Mouse (Mus musculus) layer of hippocampus, adult 9-11 months (tissue): ENCODE measurements around the gene Olfr1061.
"Not testable (repeated sequence)": the region's sequence is repeated elsewhere in the genome, so short reads cannot be mapped to it uniquely, and the experiment has no call there.

ENCODE experiments used
- DNase-seq: peaks from one replicate; pipeline ENCODE4 v3.0.0; 2022

Olfr1061 gene

GRCm38 (mm10) chr2:86413950-86414349 lies at the start of gene Olfr1061:
Gene Olfr1061, minus strand, starts transcription at chr2:86414050.
- DNase-seq: no peak

GRCm38 (mm10) chr2:86460434-86460833 lies 46.6 kb upstream of the Olfr1061 start:
- no peak for DNase-seq

- DNase-seq: no peak
Measured at GRCm38 (mm10) chr2:86456169-86456568, 42.3 kb upstream of the Olfr1061 start, which contains the start of gene Olfr1066. Gene Olfr1066, minus strand, starts transcription at chr2:86456269.

- not testable (repeated sequence) for DNase-seq
Measured at GRCm38 (mm10) chr2:86450491-86450890, 36.6 kb upstream of the Olfr1061 start, which contains the start of gene Olfr1065. Gene Olfr1065, minus strand, starts transcription at chr2:86450591.

GRCm38 (mm10) chr2:86442101-86442500 lies 28.3 kb upstream of the Olfr1061 start:
- not testable (repeated sequence) for DNase-seq

GRCm38 (mm10) chr2:86428511-86428910 lies 14.7 kb upstream of the Olfr1061 start:
- DNase-seq: not testable (repeated sequence)

- DNase-seq: not testable (repeated sequence)
Measured at GRCm38 (mm10) chr2:86426649-86427048, 12.8 kb upstream of the Olfr1061 start, which contains the start of gene Olfr1062. Gene Olfr1062, minus strand, starts transcription at chr2:86426749.

- no peak for DNase-seq
Measured at GRCm38 (mm10) chr2:86395114-86395513, 18.7 kb downstream of the Olfr1061 start.

- DNase-seq: not testable (repeated sequence)
Measured at GRCm38 (mm10) chr2:86388461-86388860, 25.4 kb downstream of the Olfr1061 start, which contains the start of gene Olfr1058. Gene Olfr1058, minus strand, starts transcription at chr2:86388561.

- no peak for DNase-seq
Measured at GRCm38 (mm10) chr2:86378293-86378692, 35.6 kb downstream of the Olfr1061 start, which contains the start of gene Olfr1057. Gene Olfr1057, minus strand, starts transcription at chr2:86378393.

GRCm38 (mm10) chr2:86366342-86366741 lies 47.5 kb downstream of the Olfr1061 start:
- DNase-seq: not testable (repeated sequence)
